Mouse (Mus musculus) embryonic facial prominence, embryonic 15.5 days (tissue): Measurements from ENCODE around the gene Snapin. TPM values are rescaled to one million over a fixed set of nuclear protein-coding genes. Genes with fewer than 3 reads are reported as not detected.

Experiments used
- ATAC-seq: fragments of 200-750 bp; cut with Nextera tagmentation; 2 replicates; pipeline ENCODE4 v1.8.0; 2017; ENCODE audit warnings: low read depth, moderate TSS enrichment; ENCODE audit not compliant: insufficient number of reproducible peaks, low FRiP score, low TSS enrichment
- H3K27ac ChIP-seq: fragments of 300-500 bp; sonication (generic); replicated peaks from 2 replicates; pipeline ENCODE4 v1.5.1; 2015; ENCODE audit warnings: mild to moderate bottlenecking, inconsistent platforms
- H3K27me3 ChIP-seq: fragments of 300-500 bp; sonication (generic); 2 replicates; pipeline ENCODE4 v1.6.1; 2015; ENCODE audit warnings: inconsistent platforms
- H3K36me3 ChIP-seq: fragments of 300-500 bp; sonication (generic); 2 replicates; pipeline ENCODE4 v1.6.1; 2015; ENCODE audit warnings: mild to moderate bottlenecking, inconsistent platforms
- H3K4me1 ChIP-seq: fragments of 300-500 bp; sonication (generic); 2 replicates; pipeline ENCODE4 v1.6.1; 2015; ENCODE audit warnings: inconsistent platforms
- H3K4me2 ChIP-seq: fragments of 300-500 bp; sonication (generic); replicated peaks from 2 replicates; pipeline ENCODE4 v1.6.1; 2015; ENCODE audit warnings: mild to moderate bottlenecking, inconsistent platforms
- H3K4me3 ChIP-seq: fragments of 300-500 bp; sonication (generic); replicated peaks from 2 replicates; pipeline ENCODE4 v1.5.1; 2015; ENCODE audit warnings: mild to moderate bottlenecking, inconsistent platforms
- H3K9ac ChIP-seq: fragments of 300-500 bp; sonication (generic); 2 replicates; pipeline ENCODE4 v1.6.1; 2015; ENCODE audit warnings: inconsistent platforms
- H3K9me3 ChIP-seq: fragments of 300-500 bp; sonication (generic); replicated peaks from 2 replicates; pipeline ENCODE4 v1.6.1; 2016; ENCODE audit warnings: inconsistent platforms
- WGBS: fragments of 180-500 bp; shearing (Covaris S2); methylation state at CpG from one replicate; pipeline ENCODE4 v1.1.7; 2015; 5-methylcytosine and 5-hydroxymethylcytosine counted together
- polyA plus RNA-seq: library from polyadenylated mRNA; unstranded; fragments of >200 nt; fragmentation: Nextera tagmentation; extraction: Ambion mirVana; gene quantifications from 2 replicates; pipeline ENCODE4 v1.2.1, GENCODE M21; 2015

Gene Snapin
- polyA plus RNA-seq, 1 experiment from 2014 or later = 104 TPM

DNA sequence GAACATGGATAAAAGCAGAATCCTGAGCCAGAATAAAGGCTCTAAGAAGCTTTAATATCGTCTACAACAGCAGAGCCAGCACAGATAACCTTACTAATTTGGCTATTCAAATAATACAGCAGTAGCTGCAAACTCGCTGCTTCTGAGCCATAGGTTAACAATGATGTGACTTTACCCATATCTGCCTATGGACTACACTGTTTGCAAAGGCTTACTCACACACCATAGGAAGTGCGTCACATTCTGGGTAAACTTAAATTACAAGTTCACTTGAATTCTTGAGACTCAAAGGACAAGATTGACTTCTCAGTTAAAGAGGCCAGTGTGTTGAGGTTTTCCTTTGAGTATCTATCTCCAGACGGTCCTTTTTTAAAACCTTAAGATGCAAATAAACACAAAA lies 12.6 kb upstream of the Snapin start:
- Histone ChIP-seq H3K9me3 (no peaks in the 10 kb centered on the region), H3K4me3 (no peak overlapping the region), H3K4me2 (no peak overlapping the region), H3K36me3 (peaks cover 80% of the 10 kb centered on the region), H3K27ac (no peak overlapping the region), H3K27me3 (no peaks in the 10 kb centered on the region), H3K4me1 (peaks cover 11% of the 10 kb centered on the region), H3K9ac (no peak overlapping the region)
- no peak for ATAC-seq
- WGBS = 82% methylated on average over 4 of the region's 4 CpGs

DNA sequence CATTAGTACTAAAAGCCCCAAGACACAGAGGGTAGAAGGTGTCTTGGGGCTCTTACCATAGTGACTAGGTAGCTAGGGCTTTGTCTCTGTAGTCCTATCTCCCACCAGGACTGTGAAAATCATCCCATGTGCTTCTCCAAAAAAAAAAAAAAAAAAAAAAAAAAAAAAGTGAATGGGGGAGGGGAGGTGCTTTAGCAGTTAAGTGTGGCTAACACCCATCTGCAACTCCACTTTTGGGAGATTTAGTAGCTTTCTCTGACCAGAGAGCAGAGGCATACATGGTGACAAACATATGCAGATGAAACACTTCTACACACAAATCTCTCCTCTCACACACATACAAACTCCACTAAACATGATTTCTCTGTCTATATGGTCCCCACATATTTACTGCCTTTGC lies 6.8 kb upstream of the Snapin start:
- ATAC-seq = no peak
- no peaks in the 10 kb centered on the region for H3K4me1 ChIP-seq
- no peaks in the 10 kb centered on the region for H3K9me3 ChIP-seq
- peaks cover 67% of the 10 kb centered on the region for H3K36me3 ChIP-seq
- no peak overlapping the region for H3K27ac ChIP-seq
- no peaks in the 10 kb centered on the region for H3K27me3 ChIP-seq
- H3K9ac ChIP-seq = no peak overlapping the region
- H3K4me2 ChIP-seq = no peak overlapping the region
- no peak overlapping the region for H3K4me3 ChIP-seq

DNA sequence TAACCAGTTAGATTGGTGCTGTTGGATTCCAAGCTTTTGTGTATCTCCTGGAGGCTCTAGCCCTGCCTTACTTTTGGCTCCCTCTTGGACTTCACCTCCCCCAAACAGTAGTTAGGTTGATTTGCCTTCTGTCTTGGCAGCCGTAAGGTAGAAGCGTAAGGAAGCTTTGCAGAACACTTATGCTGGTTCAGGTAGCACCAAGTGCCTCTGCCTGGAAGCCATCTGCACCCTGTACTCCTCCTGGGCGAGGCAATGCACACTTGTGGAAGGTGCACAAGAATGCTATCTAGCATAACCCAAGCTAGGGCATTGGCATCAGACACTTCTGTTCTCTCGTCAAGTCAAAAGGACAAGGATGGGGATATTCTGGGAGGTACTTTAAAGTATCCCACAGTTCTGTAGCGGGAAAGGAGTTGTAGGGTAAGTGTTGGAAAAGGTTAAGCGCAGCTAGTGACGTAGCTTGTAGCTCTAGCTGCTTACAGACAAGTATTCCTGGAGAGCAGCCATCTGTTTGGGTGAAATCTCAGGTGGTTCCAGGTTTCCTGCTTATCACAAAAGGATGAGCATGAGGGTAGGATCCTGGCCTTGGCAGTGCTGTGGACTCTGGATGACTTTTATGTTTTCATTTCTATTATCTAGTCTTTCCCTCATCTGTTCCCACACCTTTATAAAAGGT lies 5.2 kb upstream of the Snapin start:
- Histone ChIP-seq H3K4me1 (no peaks in the 10 kb centered on the region), H3K4me2 (no peak overlapping the region), H3K27ac (no peak overlapping the region), H3K9ac (no peak overlapping the region), H3K27me3 (no peaks in the 10 kb centered on the region), H3K4me3 (no peak overlapping the region), H3K36me3 (peaks cover 51% of the 10 kb centered on the region), H3K9me3 (no peaks in the 10 kb centered on the region)
- ATAC-seq = no peak
- 86% methylated on average over 7 of the region's 7 CpGs for WGBS

DNA sequence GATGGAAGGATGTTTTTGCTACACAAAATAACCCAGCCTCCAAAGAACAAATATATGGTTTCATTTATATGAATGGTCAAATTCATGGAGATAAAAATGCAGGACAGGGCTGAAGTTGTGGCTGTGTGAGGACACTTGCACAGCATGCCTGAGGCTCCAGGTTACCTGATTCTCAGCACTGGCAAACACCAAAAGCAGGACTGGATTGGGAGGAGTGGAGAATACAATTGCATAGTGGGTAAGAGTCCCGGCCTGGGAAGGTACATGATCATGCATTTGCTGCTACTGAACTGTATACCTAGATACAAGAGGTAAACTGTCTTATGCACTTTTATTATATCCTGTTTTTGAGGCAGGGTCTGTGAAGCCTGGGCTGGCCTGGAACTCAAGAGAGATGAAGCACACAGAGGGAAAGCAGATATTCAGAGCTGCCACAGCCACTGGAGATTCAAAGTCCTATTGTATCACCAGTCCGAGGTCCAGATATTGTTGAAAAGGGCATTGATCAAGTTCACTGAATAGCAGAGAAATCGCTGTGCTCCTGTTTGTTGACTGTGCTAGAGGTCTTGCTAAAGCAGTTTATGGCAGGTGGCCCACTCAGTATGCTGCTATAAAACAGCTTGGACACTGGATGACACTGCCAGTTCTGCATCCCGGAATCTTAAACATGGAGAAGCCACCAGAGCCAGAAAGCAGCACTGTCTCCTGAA lies 3.2 kb upstream of the Snapin start:
- Histone ChIP-seq H3K4me1 (peaks cover 10% of the 10 kb centered on the region; the same call in 1 of the 2 replicates), H3K27me3 (no peaks in the 10 kb centered on the region), H3K4me3 (no peak overlapping the region), H3K4me2 (no peak overlapping the region), H3K36me3 (peaks cover 43% of the 10 kb centered on the region), H3K27ac (no peak overlapping the region), H3K9ac (no peak overlapping the region), H3K9me3 (no peaks in the 10 kb centered on the region)
- no peak for ATAC-seq
- 62% methylated on average over 4 of the region's 4 CpGs for WGBS

DNA sequence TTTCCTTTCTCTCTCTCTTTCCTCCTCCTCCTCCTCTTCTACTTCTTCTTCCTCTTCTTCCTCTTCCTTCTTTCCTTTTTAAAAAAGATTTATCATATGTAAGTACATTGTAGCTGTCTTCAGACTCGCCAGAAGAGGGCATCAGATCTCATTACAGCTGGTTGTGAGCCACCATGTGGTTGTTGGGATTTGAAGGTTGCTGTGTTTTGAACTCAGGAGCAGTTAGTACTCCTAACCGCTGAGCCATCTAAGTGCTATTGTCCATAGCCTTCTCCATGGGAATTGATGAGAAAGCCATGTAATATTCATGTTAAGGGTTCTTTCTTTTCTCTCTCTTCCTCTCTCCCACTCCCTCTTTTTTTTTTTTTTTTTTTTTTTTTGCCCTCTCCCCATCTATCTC lies 517 bp upstream of the Snapin start:
- Histone ChIP-seq H3K4me2 (no peak overlapping the region), H3K9me3 (no peaks in the 10 kb centered on the region), H3K27ac (no peak overlapping the region), H3K4me1 (peaks cover 10% of the 10 kb centered on the region; the same call in 1 of the 2 replicates), H3K4me3 (no peak overlapping the region), H3K27me3 (no peaks in the 10 kb centered on the region), H3K9ac (no peak overlapping the region), H3K36me3 (peaks cover 40% of the 10 kb centered on the region)
- 38% methylated on average over 2 of the region's 2 CpGs for WGBS
- no peak for ATAC-seq

DNA sequence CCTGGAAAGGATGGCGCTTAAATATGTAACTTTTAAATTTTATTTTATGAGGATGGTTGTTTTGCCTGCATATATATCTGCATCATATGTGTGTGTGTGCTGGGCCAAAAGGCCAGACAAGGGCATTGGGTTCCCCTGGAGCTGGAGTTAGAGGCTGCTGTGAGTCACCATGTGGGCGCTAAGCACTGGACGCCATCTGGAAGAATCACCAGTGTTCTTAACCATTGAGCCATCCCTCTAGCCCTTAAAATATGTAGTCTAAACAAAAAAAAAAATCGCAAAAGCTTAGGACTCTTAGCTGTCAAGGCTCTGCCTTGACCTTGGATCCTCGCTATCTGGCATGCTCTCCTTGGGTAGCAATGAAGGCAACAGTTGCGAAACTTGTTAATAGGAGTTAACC lies 2.3 kb downstream of the Snapin start:
- Histone ChIP-seq H3K27ac (no peak overlapping the region), H3K9ac (no peak overlapping the region), H3K36me3 (peaks cover 56% of the 10 kb centered on the region), H3K9me3 (no peaks in the 10 kb centered on the region), H3K4me3 (no peak overlapping the region), H3K4me2 (no peak overlapping the region), H3K4me1 (peaks cover 10% of the 10 kb centered on the region; the same call in 1 of the 2 replicates), H3K27me3 (no peaks in the 10 kb centered on the region)
- 81% methylated on average over 6 of the region's 6 CpGs for WGBS
- ATAC-seq = no peak

DNA sequence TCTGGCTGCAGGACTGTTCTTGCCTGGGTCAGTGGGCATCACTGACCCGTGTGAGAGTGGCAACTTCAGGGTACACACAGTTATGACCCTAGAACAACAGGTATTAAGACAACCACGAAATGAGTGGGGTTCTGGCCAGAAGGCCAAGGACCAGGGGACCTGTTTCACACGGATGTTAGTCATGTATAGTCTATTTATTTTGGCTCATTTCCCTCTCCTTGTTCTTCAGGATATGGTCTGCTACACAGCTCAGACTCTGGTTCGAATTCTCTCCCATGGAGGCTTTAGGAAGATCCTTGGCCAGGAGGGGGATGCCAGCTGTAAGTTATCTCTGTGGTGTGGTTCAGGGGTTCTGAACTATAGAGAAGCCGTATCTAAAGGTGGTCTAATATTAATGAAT lies 3.8 kb downstream of the Snapin start:
- Histone ChIP-seq H3K9me3 (no peaks in the 10 kb centered on the region), H3K36me3 (peaks cover 70% of the 10 kb centered on the region), H3K4me3 (no peak overlapping the region), H3K4me1 (peaks cover 10% of the 10 kb centered on the region; the same call in 1 of the 2 replicates), H3K9ac (no peak overlapping the region), H3K27ac (no peak overlapping the region), H3K27me3 (no peaks in the 10 kb centered on the region), H3K4me2 (no peak overlapping the region)
- ATAC-seq = no peak
- 78% methylated on average over 5 of the region's 5 CpGs for WGBS

DNA sequence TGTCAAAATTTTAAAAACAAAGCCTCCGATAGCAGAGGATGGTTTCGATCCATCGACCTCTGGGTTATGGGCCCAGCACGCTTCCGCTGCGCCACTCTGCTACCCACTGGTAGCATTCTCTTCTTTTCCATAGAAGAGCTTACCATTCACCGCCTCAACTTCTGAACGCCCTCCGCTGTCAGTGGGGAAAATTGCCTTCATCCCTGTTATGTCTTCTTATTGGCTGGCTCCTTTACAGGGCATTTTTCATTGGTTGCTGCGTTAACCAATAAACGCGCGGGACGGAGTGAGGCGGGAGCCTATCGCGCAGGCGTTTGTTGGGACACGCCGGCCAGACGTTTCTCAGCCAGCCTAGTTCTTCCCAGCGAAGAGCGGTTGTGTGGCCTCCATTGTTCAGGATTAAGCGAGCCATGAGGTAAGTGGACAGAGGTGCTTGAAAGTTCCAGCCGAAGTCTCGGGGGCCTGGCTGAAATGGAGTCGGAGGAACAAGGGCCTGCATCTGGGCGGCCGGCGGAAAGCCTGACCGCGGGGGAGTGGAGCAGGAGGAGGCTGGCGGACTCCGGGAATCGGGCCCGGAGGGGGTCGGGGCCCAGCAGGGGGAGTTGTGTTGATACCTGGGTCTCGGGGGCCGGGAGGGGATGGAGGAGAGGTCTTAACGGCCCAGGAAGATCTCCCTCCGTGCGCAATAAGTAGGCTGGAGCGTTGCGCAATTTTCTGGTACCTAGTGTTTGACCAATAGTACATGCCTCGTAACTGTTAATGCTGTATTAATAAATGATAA lies 14.8 kb downstream of the Snapin start, which contains the start of gene Ilf2:
TSS of gene Ilf2 (plus strand) at position 296 of the 781 bp plus-strand sequence.
- Histone ChIP-seq H3K9me3 (no peaks in the 10 kb centered on the region), H3K27me3 (no peaks in the 10 kb centered on the region), H3K36me3 (peaks cover 31% of the 10 kb centered on the region), H3K27ac (peak within 1 kb of the TSS; percentile 95), H3K4me2 (peak within 1 kb of the TSS; percentile 60), H3K9ac (peak within 1 kb of the TSS; percentile 93), H3K4me1 (peaks cover 8% of the 10 kb centered on the region), H3K4me3 (peak within 1 kb of the TSS; percentile 93)
- WGBS = 1% methylated on average over 45 of the region's 45 CpGs
- ATAC-seq = peak; percentile 99

DNA sequence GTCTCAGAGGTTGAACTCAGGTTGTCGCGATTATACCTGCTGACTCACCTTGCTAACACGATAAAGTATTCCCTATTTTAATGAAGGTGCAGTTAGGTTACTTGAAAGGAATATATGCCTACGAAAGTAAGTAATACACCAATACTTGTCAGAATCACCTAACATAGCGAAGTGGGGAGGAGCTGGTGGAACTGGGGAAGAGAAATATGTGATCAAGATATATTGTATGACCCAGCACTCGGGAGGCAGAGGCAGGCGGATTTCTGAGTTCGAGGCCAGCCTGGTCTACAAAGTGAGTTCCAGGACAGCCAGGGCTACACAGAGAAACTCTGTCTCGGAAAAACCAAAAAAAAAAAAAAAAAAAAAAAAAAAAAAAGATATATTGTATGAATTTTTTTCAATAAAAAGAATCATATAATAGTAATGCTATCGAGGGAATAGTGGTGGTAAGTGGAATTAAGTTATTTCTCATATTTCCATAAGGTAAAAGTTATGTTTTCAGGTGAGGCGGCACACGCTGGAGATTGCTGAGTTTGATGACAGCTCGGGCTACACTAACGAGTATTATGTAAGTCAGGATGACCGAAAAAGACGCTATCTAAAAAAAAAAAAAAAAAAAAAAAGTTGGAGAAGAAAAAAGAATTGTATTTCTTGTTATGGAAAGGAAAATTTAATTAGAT lies 15.5 kb downstream of the Snapin start:
- ATAC-seq = peak; percentile 4; the same call in 1 of the 2 replicates

DNA sequence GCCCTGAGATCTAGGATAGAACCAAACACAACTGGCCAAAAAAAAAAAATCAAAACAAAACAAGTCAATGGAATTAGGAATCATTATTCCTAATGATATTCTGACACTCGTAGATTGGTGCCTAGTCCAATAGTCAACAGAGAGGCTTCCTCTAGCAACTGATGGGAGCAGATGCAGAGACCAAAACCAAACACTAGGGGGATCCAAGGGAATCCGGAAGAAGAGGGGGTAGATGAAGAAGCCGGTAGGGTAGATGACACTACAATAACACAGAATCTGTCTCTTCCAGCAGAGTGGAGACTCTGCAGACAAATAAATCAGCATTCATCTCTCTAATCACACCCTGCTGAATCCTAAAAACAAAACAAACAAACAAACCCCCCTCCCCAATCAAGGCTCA lies 18.6 kb downstream of the Snapin start:
- no peaks in the 10 kb centered on the region for H3K27me3 ChIP-seq
- H3K27ac ChIP-seq = no peak overlapping the region
- H3K9me3 ChIP-seq = no peaks in the 10 kb centered on the region
- H3K4me3 ChIP-seq = no peak overlapping the region
- 26% methylated on average over 3 of the region's 3 CpGs for WGBS
- H3K9ac ChIP-seq = no peak overlapping the region
- no peak for ATAC-seq
- no peaks in the 10 kb centered on the region for H3K36me3 ChIP-seq
- peaks cover 5% of the 10 kb centered on the region for H3K4me1 ChIP-seq
- no peak overlapping the region for H3K4me2 ChIP-seq

More for the DNA sequence above, 15.5 kb downstream of the Snapin start:
- 39% methylated on average over 16 of the region's 16 CpGs for WGBS
- Histone ChIP-seq H3K4me2 (0 out of 2 replicates have a peak overlapping the region, but pooled peaks have one; percentile 25), H3K4me1 (peaks cover 8% of the 10 kb centered on the region), H3K9me3 (no peaks in the 10 kb centered on the region), H3K4me3 (peak overlapping the region; percentile 93), H3K9ac (no peak overlapping the region), H3K36me3 (peaks cover 23% of the 10 kb centered on the region), H3K27me3 (no peaks in the 10 kb centered on the region), H3K27ac (no peak overlapping the region)
